Mouse (Mus musculus) adrenal gland, postnatal 36 days (tissue): ENCODE measurements at regions not wholly inside any gene's neighbourhood (a gene's known extent, or its start where the extent isn't known, plus 50 kb on each side); places are given as distances from the start of the nearest gene placed in this dataset.

Source experiments
- DNase-seq, 2 experiments: peaks; one replicate each; pipeline ENCODE4 v3.0.0; 2021; ENCODE audit warnings: mixed read lengths in 1 of 2

DNA sequence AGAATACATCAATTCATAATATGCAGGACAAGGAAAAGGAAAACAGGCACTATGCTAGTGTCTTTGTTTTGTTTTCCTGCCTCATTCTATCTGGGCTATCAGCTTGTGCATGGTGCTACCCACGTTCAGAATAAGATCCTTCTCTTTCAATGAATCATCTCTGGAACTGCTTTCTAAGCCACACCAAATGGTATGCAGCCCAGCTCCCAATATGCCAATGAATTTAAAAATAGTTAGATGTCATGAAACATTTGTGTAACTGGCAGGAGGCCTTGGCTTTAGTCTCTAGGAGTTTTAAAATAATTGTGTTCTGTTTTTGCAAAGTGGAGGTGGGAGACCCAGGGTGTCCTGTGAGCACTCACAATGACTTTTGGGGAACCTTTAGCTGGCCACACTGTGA is 603.1 kb upstream of the Sema6d start:
- no peak for DNase-seq

GRCm38 (mm10) chr2:123506162-123506561 is 583.6 kb upstream of the Sema6d start:
- no peak for DNase-seq

GRCm38 (mm10) chr2:123507095-123507494 is 582.7 kb upstream of the Sema6d start:
- DNase-seq = no peak

GRCm38 (mm10) chr2:123528915-123529314 is 560.9 kb upstream of the Sema6d start:
- no peak for DNase-seq

- DNase-seq = no peak
Measured at GRCm38 (mm10) chr2:123532946-123533791, 556.6 kb upstream of the Sema6d start.

DNA sequence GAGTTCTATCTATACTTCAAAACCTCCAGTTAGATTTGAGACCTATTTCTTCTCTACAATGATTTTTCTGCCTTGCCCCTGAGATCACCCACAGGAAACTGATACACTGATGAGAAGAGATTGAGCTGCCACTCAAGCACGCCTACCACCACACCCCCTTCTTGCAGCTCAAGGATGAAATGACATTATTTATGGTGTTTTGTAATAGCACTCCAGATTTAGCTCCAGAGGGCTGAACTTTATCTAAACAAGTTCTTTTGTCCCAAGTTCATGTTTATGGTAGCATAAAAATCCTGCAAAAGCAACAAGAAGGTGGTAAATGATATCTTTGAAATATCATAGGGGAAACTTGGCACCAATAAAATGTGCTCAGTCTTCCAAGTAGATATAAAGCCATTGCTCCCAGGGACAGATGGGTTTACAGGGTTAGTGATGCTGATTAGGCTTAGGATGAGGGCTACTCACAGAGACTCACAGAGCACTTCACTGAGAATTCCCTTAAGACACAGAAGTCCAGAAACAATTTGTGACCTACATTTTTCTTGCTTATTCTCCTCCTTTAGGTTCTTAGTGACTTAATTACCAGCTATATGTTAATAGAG is 538.4 kb upstream of the Sema6d start:
- DNase-seq = peak; percentile 7 to 17

DNA sequence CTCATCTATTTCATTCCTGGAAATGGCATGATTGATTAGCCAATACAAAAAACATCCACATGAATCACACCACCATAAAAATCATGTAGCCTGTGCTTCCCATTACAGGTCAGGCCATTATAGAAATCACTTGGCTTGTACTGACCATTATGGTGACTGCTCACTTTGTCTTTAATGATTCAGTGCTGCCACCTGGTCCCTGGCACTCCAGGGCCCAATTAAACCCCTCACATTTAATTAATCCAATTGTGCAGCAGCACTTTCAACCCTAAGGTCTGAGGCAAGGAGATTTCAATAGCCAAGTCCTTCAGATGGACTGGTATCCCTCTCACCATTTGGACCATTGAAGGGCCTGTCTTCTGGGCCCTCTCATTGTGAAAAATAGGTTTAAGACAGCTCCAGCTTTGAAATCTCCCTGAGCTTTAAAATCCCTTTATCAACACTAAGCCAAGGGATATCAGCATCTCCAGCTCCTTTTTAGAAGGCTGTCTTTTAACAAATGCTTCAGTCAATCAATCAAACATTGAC is 531.6 kb upstream of the Sema6d start:
- DNase-seq = no peak
